Mouse (Mus musculus): ENCODE data around the gene Iyd.

- no peak for TF ChIP-seq CTCF (IDR thresholded peaks at IDR 0.05; ENCODE audit: low read depth)
- no peak for TF ChIP-seq EP300 (IDR thresholded peaks at IDR 0.05; ENCODE audit: low read depth)
Observed at GRCm38 (mm10) chr10:3510486-3510885, 29.6 kb upstream of the Iyd start.
